Mouse (Mus musculus) liver, postnatal 0 days (tissue): ENCODE measurements at regions not wholly inside any gene's neighbourhood (a gene's known extent, or its start where the extent isn't known, plus 50 kb on each side); places are given as distances from the start of the nearest gene placed in this dataset.
A peak's percentile ranks its signal among the peaks of the same experiment; 100 is the strongest.

Source experiments
- ATAC-seq: fragments of 200-750 bp; cut with Nextera tagmentation; 2 replicates; pipeline ENCODE4 v1.8.0; 2017; ENCODE audit warnings: mild to moderate bottlenecking, moderate library complexity
- DNase-seq: peaks from one replicate; pipeline ENCODE4 v3.0.0-alpha.2; 2016
- H3K27ac ChIP-seq: fragments of 300-500 bp; sonication (generic); 2 replicates; pipeline ENCODE4 v1.5.1; 2014; ENCODE audit warnings: antibody characterized with exemption, moderate library complexity, mild to moderate bottlenecking, low read depth
- H3K27me3 ChIP-seq: fragments of 300-500 bp; sonication (generic); 2 replicates; pipeline ENCODE4 v1.6.1; 2014; ENCODE audit warnings: low read length, control low read depth, mixed read lengths; ENCODE audit not compliant: insufficient read depth
- H3K36me3 ChIP-seq: fragments of 300-500 bp; sonication (generic); replicated peaks from 2 replicates; pipeline ENCODE4 v1.6.1; 2014; ENCODE audit warnings: mild to moderate bottlenecking, control low read depth, low read length, moderate library complexity, mixed read lengths; ENCODE audit not compliant: insufficient read depth
- H3K4me1 ChIP-seq: fragments of 300-500 bp; sonication (generic); 2 replicates; pipeline ENCODE4 v1.6.1; 2014; ENCODE audit warnings: antibody characterized with exemption, mild to moderate bottlenecking, control low read depth; ENCODE audit not compliant: insufficient read depth
- H3K4me2 ChIP-seq: fragments of 300-500 bp; sonication (generic); 2 replicates; pipeline ENCODE4 v1.6.1; 2014; ENCODE audit warnings: low read depth, mild to moderate bottlenecking, low read length, moderate library complexity, mixed read lengths
- H3K4me3 ChIP-seq: fragments of 300-500 bp; sonication (generic); 2 replicates; pipeline ENCODE4 v1.5.1; 2014; ENCODE audit warnings: low read depth, low read length
- H3K9ac ChIP-seq: fragments of 300-500 bp; sonication (generic); replicated peaks from 2 replicates; pipeline ENCODE4 v1.6.1; 2014; ENCODE audit warnings: mild to moderate bottlenecking, moderate library complexity
- H3K9me3 ChIP-seq: fragments of 300-500 bp; sonication (generic); 2 replicates; pipeline ENCODE4 v1.6.1; 2016; ENCODE audit warnings: mild to moderate bottlenecking, control low read depth, low read length, mixed read lengths
- CTCF ChIP-seq: sonication (generic); IDR thresholded peaks from 2 replicates; pipeline ENCODE4 v1.5.1; 2016; ENCODE audit warnings: antibody characterized with exemption, low read depth
- EP300 ChIP-seq: IDR thresholded peaks from 2 replicates; pipeline ENCODE4 v1.6.1; 2016; ENCODE audit warnings: antibody characterized with exemption, low read depth, mild to moderate bottlenecking
- WGBS: fragments of 180-500 bp; shearing (Covaris S2); extraction: QIAGEN DNeasy Blood & Tissue Kit; methylation state at CpG from one replicate; pipeline ENCODE4 v1.1.7; 2014; ENCODE audit not compliant: insufficient replicate concordance; 5-methylcytosine and 5-hydroxymethylcytosine counted together

GRCm38 (mm10) chr13:119247101-119247500, 181.3 kb upstream of the Paip1 start:
- no peak overlapping the region for H3K4me3 ChIP-seq
- no peak overlapping the region for H3K9ac ChIP-seq
- TF ChIP-seq EP300, result no peak
- no peak for TF ChIP-seq CTCF
- no peaks in the 10 kb centered on the region for H3K9me3 ChIP-seq
- peaks cover 3% of the 10 kb centered on the region; the same call in 1 of the 2 replicates for H3K4me1 ChIP-seq
- no peaks in the 10 kb centered on the region for H3K36me3 ChIP-seq
- no peak overlapping the region for H3K27ac ChIP-seq
- WGBS, result 73% methylated on average over 2 of the region's 2 CpGs
- no peaks in the 10 kb centered on the region for H3K27me3 ChIP-seq
- H3K4me2 ChIP-seq, result no peak overlapping the region
- DNase-seq (no peak), ATAC-seq (no peak)

GRCm38 (mm10) chr13:119252006-119252405, 176.4 kb upstream of the Paip1 start:
- Histone ChIP-seq H3K36me3 (no peaks in the 10 kb centered on the region), H3K4me1 (no peaks in the 10 kb centered on the region), H3K4me2 (no peak overlapping the region), H3K9ac (no peak overlapping the region), H3K9me3 (no peaks in the 10 kb centered on the region), H3K27me3 (no peaks in the 10 kb centered on the region), H3K4me3 (no peak overlapping the region), H3K27ac (no peak overlapping the region)
- ATAC-seq (no peak), DNase-seq (no peak)
- TF ChIP-seq EP300 (no peak), CTCF (no peak)
- 68% methylated on average over 2 of the region's 2 CpGs for WGBS

- no peak overlapping the region for H3K9ac ChIP-seq
- H3K4me1 ChIP-seq, result no peaks in the 10 kb centered on the region
- H3K36me3 ChIP-seq, result no peaks in the 10 kb centered on the region
- no peak overlapping the region for H3K4me2 ChIP-seq
- WGBS, result 52% methylated on average over 6 of the region's 6 CpGs
- H3K4me3 ChIP-seq, result no peak overlapping the region
- DNase-seq (no peak), ATAC-seq (no peak)
- H3K27ac ChIP-seq, result no peak overlapping the region
- TF ChIP-seq EP300 (no peak), CTCF (no peak)
- H3K9me3 ChIP-seq, result no peaks in the 10 kb centered on the region
- no peaks in the 10 kb centered on the region for H3K27me3 ChIP-seq
These were observed 172.1 kb upstream of the Paip1 start for GRCm38 (mm10) chr13:119256350-119256749.

- no peaks in the 10 kb centered on the region for H3K9me3 ChIP-seq
- WGBS, result 57% methylated on average over 9 of the region's 9 CpGs
- DNase-seq (peak; percentile 42), ATAC-seq (peak; percentile 72)
- no peak overlapping the region for H3K27ac ChIP-seq
- TF ChIP-seq EP300, result no peak
- no peak for TF ChIP-seq CTCF
- H3K36me3 ChIP-seq, result no peaks in the 10 kb centered on the region
- no peak overlapping the region for H3K9ac ChIP-seq
- no peaks in the 10 kb centered on the region for H3K27me3 ChIP-seq
- no peak overlapping the region for H3K4me2 ChIP-seq
- no peaks in the 10 kb centered on the region for H3K4me1 ChIP-seq
- no peak overlapping the region for H3K4me3 ChIP-seq
These were observed 169.9 kb upstream of the Paip1 start for GRCm38 (mm10) chr13:119258515-119258914.

- no peak overlapping the region for H3K4me3 ChIP-seq
- H3K4me2 ChIP-seq, result no peak overlapping the region
- TF ChIP-seq CTCF, result no peak
- no peak for TF ChIP-seq EP300
- H3K4me1 ChIP-seq, result no peaks in the 10 kb centered on the region
- 62% methylated on average over 2 of the region's 2 CpGs for WGBS
- ATAC-seq, result no peak
- no peak for DNase-seq
- H3K9me3 ChIP-seq, result no peaks in the 10 kb centered on the region
- H3K36me3 ChIP-seq, result no peaks in the 10 kb centered on the region
- H3K9ac ChIP-seq, result no peak overlapping the region
- no peaks in the 10 kb centered on the region for H3K27me3 ChIP-seq
- H3K27ac ChIP-seq, result no peak overlapping the region
These were observed 164.8 kb upstream of the Paip1 start for GRCm38 (mm10) chr13:119263561-119263960.

- DNase-seq, result no peak
- WGBS, result 81% methylated on average over 4 of the region's 4 CpGs
- ATAC-seq, result no peak
- Histone ChIP-seq H3K27me3 (no peaks in the 10 kb centered on the region), H3K9ac (no peak overlapping the region), H3K36me3 (no peaks in the 10 kb centered on the region), H3K4me2 (no peak overlapping the region), H3K27ac (no peak overlapping the region), H3K9me3 (no peaks in the 10 kb centered on the region), H3K4me1 (no peaks in the 10 kb centered on the region), H3K4me3 (no peak overlapping the region)
- TF ChIP-seq CTCF (no peak), EP300 (no peak)
These were observed 160.6 kb upstream of the Paip1 start for GRCm38 (mm10) chr13:119267608-119268300.

- no peak overlapping the region for H3K9ac ChIP-seq
- ATAC-seq, result no peak
- no peak for DNase-seq
- H3K36me3 ChIP-seq, result no peaks in the 10 kb centered on the region
- no peaks in the 10 kb centered on the region for H3K9me3 ChIP-seq
- TF ChIP-seq CTCF (no peak), EP300 (no peak)
- H3K27ac ChIP-seq, result no peak overlapping the region
- 80% methylated on average over 10 of the region's 10 CpGs for WGBS
- H3K4me1 ChIP-seq, result no peaks in the 10 kb centered on the region
- no peak overlapping the region for H3K4me2 ChIP-seq
- H3K27me3 ChIP-seq, result no peaks in the 10 kb centered on the region
- H3K4me3 ChIP-seq, result no peak overlapping the region
These were observed 160.1 kb upstream of the Paip1 start for GRCm38 (mm10) chr13:119268301-119268675.
